Mouse (Mus musculus) liver, embryonic 16.5 days (tissue): Measurements from ENCODE around the gene Vamp5. TPM values are rescaled to one million over a fixed set of nuclear protein-coding genes. Genes with fewer than 3 reads are reported as not detected.

Experiments used
- ATAC-seq: fragments of 200-750 bp; cut with Nextera tagmentation; 2 replicates; pipeline ENCODE4 v1.8.0; 2017; ENCODE audit warnings: low read depth, mild to moderate bottlenecking, moderate number of reproducible peaks, moderate library complexity
- H3K27ac ChIP-seq: fragments of 300-500 bp; sonication (generic); 2 replicates; pipeline ENCODE4 v1.5.1; 2014; ENCODE audit warnings: mild to moderate bottlenecking, low read length
- H3K27me3 ChIP-seq: fragments of 300-500 bp; sonication (generic); 2 replicates; pipeline ENCODE4 v1.6.1; 2014; ENCODE audit warnings: low read depth, low read length, mixed read lengths; ENCODE audit not compliant: control insufficient read depth, insufficient read depth
- H3K36me3 ChIP-seq: fragments of 300-500 bp; sonication (generic); 2 replicates; pipeline ENCODE4 v1.6.1; 2014; ENCODE audit warnings: mild to moderate bottlenecking; ENCODE audit not compliant: control insufficient read depth, insufficient read depth
- H3K4me1 ChIP-seq: fragments of 300-500 bp; sonication (generic); 2 replicates; pipeline ENCODE4 v1.6.1; 2014; ENCODE audit warnings: low read depth, low read length, mixed read lengths; ENCODE audit not compliant: control insufficient read depth
- H3K4me2 ChIP-seq: fragments of 300-500 bp; sonication (generic); 2 replicates; pipeline ENCODE4 v1.6.1; 2014; ENCODE audit warnings: low read depth, low read length, mixed read lengths
- H3K4me3 ChIP-seq: fragments of 300-500 bp; sonication (generic); 2 replicates; pipeline ENCODE4 v1.5.1; 2014; ENCODE audit warnings: low read depth, mild to moderate bottlenecking, low read length
- H3K9ac ChIP-seq: fragments of 300-500 bp; sonication (generic); 2 replicates; pipeline ENCODE4 v1.6.1; 2014; ENCODE audit warnings: low read depth, low read length
- H3K9me3 ChIP-seq: fragments of 300-500 bp; sonication (generic); replicated peaks from 2 replicates; pipeline ENCODE4 v1.6.1; 2016; ENCODE audit warnings: low read length; ENCODE audit not compliant: control insufficient read depth
- WGBS: fragments of 180-500 bp; shearing (Covaris S2); extraction: QIAGEN DNeasy Blood & Tissue Kit; methylation state at CpG from one replicate; pipeline ENCODE4 v1.1.7; 2014; ENCODE audit not compliant: insufficient replicate concordance; 5-methylcytosine and 5-hydroxymethylcytosine counted together
- polyA plus RNA-seq: library from polyadenylated mRNA; unstranded; fragments of >200 nt; fragmentation: Nextera tagmentation; extraction: Ambion mirVana; gene quantifications from 2 replicates; pipeline ENCODE4 v1.2.1, GENCODE M21; 2015

The Vamp5 gene
- polyA plus RNA-seq, 1 experiment from 2014 or later: 54.9 TPM

- Histone ChIP-seq H3K9me3 (no peaks in the 10 kb centered on the region), H3K9ac (no peak overlapping the region), H3K27me3 (no peaks in the 10 kb centered on the region), H3K4me3 (no peak overlapping the region), H3K36me3 (peaks cover 71% of the 10 kb centered on the region), H3K4me1 (peaks cover 16% of the 10 kb centered on the region), H3K4me2 (no peak overlapping the region), H3K27ac (no peak overlapping the region)
- ATAC-seq: peak; percentile 16
- 65% methylated on average over 6 of the region's 6 CpGs for WGBS
These were observed 54.0 kb downstream of the Vamp5 start for GRCm38 (mm10) chr6:72326274-72326673.

- H3K27ac ChIP-seq: peak overlapping the region; percentile 86
- peak; percentile 97 for ATAC-seq
- WGBS: 59% methylated on average over 6 of the region's 6 CpGs
These were observed 56.3 kb downstream of the Vamp5 start for GRCm38 (mm10) chr6:72323786-72324508.

DNA sequence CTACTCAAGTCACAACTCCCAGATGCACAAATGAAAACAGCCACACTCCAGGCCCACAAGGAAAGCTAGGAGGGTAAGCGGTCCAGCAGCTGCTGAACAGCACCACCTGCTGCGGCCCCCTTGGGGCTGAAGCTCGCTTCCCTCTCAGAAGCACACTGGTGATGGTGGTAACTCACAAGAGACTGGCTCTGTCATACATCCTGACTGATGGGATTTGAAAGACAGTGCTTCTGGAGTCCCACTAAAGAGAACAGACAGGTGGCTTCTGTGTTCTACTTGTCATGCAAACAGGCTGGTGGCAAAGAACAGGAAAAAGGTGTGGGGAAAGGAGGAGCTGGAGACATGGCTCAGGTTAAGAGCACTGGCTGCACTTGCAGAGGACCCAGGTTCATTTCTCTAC is 57.3 kb downstream of the Vamp5 start:
- Histone ChIP-seq H3K27me3 (no peaks in the 10 kb centered on the region), H3K27ac (no peak overlapping the region), H3K4me1 (peaks cover 16% of the 10 kb centered on the region), H3K36me3 (peaks cover 91% of the 10 kb centered on the region), H3K4me3 (no peak overlapping the region), H3K9ac (no peak overlapping the region), H3K4me2 (no peak overlapping the region), H3K9me3 (no peaks in the 10 kb centered on the region)
- ATAC-seq: no peak
- WGBS: 90% methylated on average over 3 of the region's 3 CpGs

More at GRCm38 (mm10) chr6:72323786-72324508, 56.3 kb downstream of the Vamp5 start:
- H3K4me1 ChIP-seq: peaks cover 16% of the 10 kb centered on the region
- H3K4me3 ChIP-seq: no peak overlapping the region
- H3K9me3 ChIP-seq: no peaks in the 10 kb centered on the region
- peak overlapping the region; percentile 10 for H3K4me2 ChIP-seq
- H3K9ac ChIP-seq: 0 out of 2 replicates have a peak overlapping the region, but pooled peaks have one; percentile 7
- peaks cover 89% of the 10 kb centered on the region for H3K36me3 ChIP-seq
- no peaks in the 10 kb centered on the region for H3K27me3 ChIP-seq

DNA sequence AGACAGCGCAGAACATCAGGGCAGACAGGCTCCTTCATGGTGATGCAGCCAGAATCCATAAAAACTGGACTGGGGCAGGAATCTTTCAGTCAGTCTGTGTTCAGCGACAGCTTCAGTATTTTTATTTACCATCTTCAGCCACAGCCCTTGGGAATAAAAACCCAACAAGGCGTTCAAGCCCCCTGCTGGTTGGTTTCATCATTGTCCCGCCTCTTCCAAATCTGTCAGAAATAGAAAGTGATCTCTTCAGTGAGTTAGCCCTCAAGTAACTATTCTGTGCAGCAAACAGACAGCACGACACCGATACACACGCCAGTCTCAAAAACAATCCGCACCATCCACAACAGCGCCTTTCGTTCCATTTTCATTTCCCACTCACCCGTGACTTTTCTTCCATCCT is 61.2 kb downstream of the Vamp5 start:
- Histone ChIP-seq H3K9ac (no peak overlapping the region), H3K36me3 (peaks cover 67% of the 10 kb centered on the region), H3K4me3 (no peak overlapping the region), H3K9me3 (no peaks in the 10 kb centered on the region), H3K4me1 (peaks cover 10% of the 10 kb centered on the region), H3K4me2 (no peak overlapping the region), H3K27me3 (no peaks in the 10 kb centered on the region), H3K27ac (no peak overlapping the region)
- no peak for ATAC-seq
- 70% methylated on average over 11 of the region's 11 CpGs for WGBS

Other genes starting within 250 kb of the Vamp5 start
- gene Atoh8, start 144.9 kb downstream of the Vamp5 start, polyA plus RNA-seq: 0.90 and 0.92 TPM in 2 replicates
- not detected in 2 replicates for gene Sftpb, start 75.9 kb downstream of the Vamp5 start, polyA plus RNA-seq
- 32.6 and 33.2 TPM in 2 replicates for gene Usp39, start 35.3 kb downstream of the Vamp5 start, polyA plus RNA-seq
- gene 0610030E20Rik, start 33.2 kb downstream of the Vamp5 start, polyA plus RNA-seq: 11.8 and 14.1 TPM in 2 replicates
- 54.4 and 59.7 TPM in 2 replicates for gene Tmem150a, start 25.0 kb downstream of the Vamp5 start, polyA plus RNA-seq
- gene Rnf181, start 13.5 kb downstream of the Vamp5 start, polyA plus RNA-seq: 86.5 and 91.9 TPM in 2 replicates
- 212 and 230 TPM in 2 replicates for gene Vamp8, start 10.2 kb upstream of the Vamp5 start, polyA plus RNA-seq
- gene Ggcx, start 33.8 kb upstream of the Vamp5 start, polyA plus RNA-seq: 29.6 and 31.7 TPM in 2 replicates
- 124 and 131 TPM in 2 replicates for gene Mat2a, start 59.1 kb upstream of the Vamp5 start, polyA plus RNA-seq
- gene Sh2d6, start 141.2 kb upstream of the Vamp5 start, polyA plus RNA-seq: not detected in 2 replicates
- gene Capg, start 163.9 kb upstream of the Vamp5 start, polyA plus RNA-seq: 18.8 and 20.3 TPM in 2 replicates
- 4.5 and 4.7 TPM in 2 replicates for gene Elmod3, start 217.9 kb upstream of the Vamp5 start, polyA plus RNA-seq
- gene Retsat, start 218.0 kb upstream of the Vamp5 start, polyA plus RNA-seq: 17.6 and 21.5 TPM in 2 replicates
- 15.5 and 16.8 TPM in 2 replicates for gene Tgoln1, start 236.5 kb upstream of the Vamp5 start, polyA plus RNA-seq